Mouse (Mus musculus): Measurements from ENCODE around the gene Dcst2. TPM values are rescaled to one million over a fixed set of nuclear protein-coding genes. Genes with fewer than 3 reads are reported as not detected.
A peak's percentile ranks its signal among the peaks of the same experiment; 100 is the strongest.

Gene Dcst2
- polyA plus RNA-seq, 1 experiment from 2014 or later = 0.42 TPM

DNA sequence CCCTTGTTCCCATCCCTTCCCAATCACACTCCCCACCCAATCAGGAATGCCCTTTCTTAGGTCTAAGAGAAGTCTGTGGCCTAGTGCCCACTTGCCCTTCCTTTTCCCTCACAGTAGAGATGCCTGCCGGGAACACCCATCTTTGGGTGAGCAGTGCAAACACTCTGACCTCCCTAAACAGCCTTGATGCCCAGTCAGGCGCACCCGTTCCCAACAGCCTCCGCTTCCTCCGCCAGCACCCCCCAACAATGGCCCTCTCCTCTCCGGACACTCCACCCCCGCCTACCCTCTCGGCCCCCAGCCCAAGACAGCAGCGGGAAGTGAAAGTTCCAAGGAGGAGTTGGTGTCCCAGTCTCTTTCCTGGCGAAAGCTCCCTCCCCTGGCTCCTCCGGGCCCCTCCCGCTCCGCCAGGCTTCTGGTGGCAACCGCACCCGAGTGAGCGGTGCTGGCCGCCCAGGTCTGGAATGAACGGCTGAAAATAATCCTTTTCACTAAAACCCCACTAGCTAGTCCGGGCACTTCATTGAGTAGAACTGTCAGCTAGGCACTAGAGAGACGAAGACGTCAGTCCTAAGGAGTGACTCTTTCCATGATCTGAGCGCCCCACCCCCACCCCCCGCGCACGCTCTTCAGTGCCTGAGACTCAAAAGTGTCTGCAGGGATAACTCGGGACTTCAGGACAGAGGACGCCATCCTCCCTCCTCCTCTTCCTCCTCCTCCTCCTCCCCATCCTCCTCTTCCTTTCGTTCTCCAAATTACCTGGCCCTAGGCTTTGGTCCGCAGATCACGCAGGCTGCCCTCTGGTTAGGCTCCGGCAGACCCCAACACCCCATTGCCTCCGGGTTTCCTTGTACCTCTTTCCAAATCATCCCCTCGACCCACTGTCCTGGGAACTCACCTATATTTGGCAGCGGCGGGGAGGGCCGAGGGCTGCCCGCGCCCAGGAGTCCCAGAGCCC is 12.6 kb upstream of the Dcst2 start:
- Histone ChIP-seq H3K4me3 (ENCODE audit: low read depth, low read length) (peak overlapping the region; percentile 54), H3K27me3 (ENCODE audit: control insufficient read depth, insufficient read depth, low read length) (no peaks in the 10 kb centered on the region), H3K9me3 (ENCODE audit: control insufficient read depth, low read depth, low read length) (no peaks in the 10 kb centered on the region), H3K27ac (ENCODE audit: low read length) (0 out of 2 replicates have a peak overlapping the region, but pooled peaks have one; percentile 2), H3K4me1 (ENCODE audit: control insufficient read depth, insufficient read depth, low read length) (peaks cover 10% of the 10 kb centered on the region; the same call in 1 of the 2 replicates), H3K36me3 (ENCODE audit: control insufficient read depth, insufficient read depth, low read length) (no peaks in the 10 kb centered on the region), H3K9ac (replicated peaks; ENCODE audit: low read depth, low read length) (peak overlapping the region; percentile 31), H3K4me2 (replicated peaks; ENCODE audit: low read depth, low read length) (peak overlapping the region; percentile 85)
- WGBS = 2% methylated on average over 38 of the region's 38 CpGs
- peak; percentile 21; the same call in 1 of the 2 replicates for ATAC-seq (ENCODE audit: insufficient number of reproducible peaks, insufficient read depth, low FRiP score, low read depth)

DNA sequence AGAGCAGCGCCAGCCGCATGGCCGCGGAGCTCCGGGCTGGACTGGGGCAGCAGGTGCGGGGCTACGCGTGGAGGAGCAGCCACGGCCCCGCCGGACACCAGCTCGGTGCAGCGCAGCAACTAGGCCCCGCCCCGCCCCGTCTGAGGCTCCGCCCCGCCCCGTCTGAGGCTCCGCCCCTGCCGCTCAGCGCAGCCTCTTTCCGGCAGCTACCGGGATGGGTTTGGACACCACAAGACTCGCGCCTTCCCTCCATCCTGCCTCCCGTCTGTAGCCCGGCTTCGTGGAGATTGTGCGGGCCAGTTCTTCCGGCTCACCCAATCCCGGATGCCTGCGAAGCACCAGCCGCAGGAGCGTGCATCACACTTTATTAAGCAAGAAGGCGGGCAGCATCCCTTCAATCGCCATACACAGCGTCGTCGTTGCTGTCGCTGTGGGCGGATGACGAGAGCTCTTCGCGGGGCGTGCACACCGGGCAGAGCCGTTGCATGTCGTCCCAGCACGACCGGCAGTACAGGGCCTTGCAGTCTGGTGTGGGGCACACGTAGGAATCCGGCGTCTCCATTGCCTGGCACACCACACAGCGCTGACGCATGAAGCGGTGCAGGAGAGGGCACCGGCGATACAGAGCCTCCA is 11.8 kb upstream of the Dcst2 start, which contains the start of gene Adam15:
TSS of gene Adam15 (minus strand) at position 128 of the 633 bp plus-strand sequence.
- under 1% methylated on average over 59 of the region's 59 CpGs for WGBS
- peaks cover 10% of the 10 kb centered on the region; the same call in 1 of the 2 replicates for H3K4me1 ChIP-seq (ENCODE audit: control insufficient read depth, insufficient read depth, low read length)
- no peaks in the 10 kb centered on the region for H3K27me3 ChIP-seq (ENCODE audit: control insufficient read depth, insufficient read depth, low read length)
- peak within 1 kb of the TSS; percentile 85 for H3K4me2 ChIP-seq (replicated peaks; ENCODE audit: low read depth, low read length)
- H3K9me3 ChIP-seq (ENCODE audit: control insufficient read depth, low read depth, low read length) = no peaks in the 10 kb centered on the region
- H3K36me3 ChIP-seq (ENCODE audit: control insufficient read depth, insufficient read depth, low read length) = no peaks in the 10 kb centered on the region
- ATAC-seq (ENCODE audit: insufficient number of reproducible peaks, insufficient read depth, low FRiP score, low read depth) = peak; percentile 83
- H3K9ac ChIP-seq (replicated peaks; ENCODE audit: low read depth, low read length) = peak within 1 kb of the TSS; percentile 31
- 0 out of 2 replicates have a peak within 1 kb of the TSS, but pooled peaks have one; percentile 2 for H3K27ac ChIP-seq (ENCODE audit: low read length)
- H3K4me3 ChIP-seq (ENCODE audit: low read depth, low read length) = peak within 1 kb of the TSS; percentile 54

GRCm38 (mm10) chr3:89351271-89351670 is 10.5 kb upstream of the Dcst2 start:
- H3K4me2 ChIP-seq (replicated peaks; ENCODE audit: low read depth, low read length) = no peak overlapping the region
- ATAC-seq (ENCODE audit: insufficient number of reproducible peaks, insufficient read depth, low FRiP score, low read depth) = no peak
- no peaks in the 10 kb centered on the region for H3K27me3 ChIP-seq (ENCODE audit: control insufficient read depth, insufficient read depth, low read length)
- H3K36me3 ChIP-seq (ENCODE audit: control insufficient read depth, insufficient read depth, low read length) = no peaks in the 10 kb centered on the region
- H3K9me3 ChIP-seq (ENCODE audit: control insufficient read depth, low read depth, low read length) = no peaks in the 10 kb centered on the region
- peaks cover 10% of the 10 kb centered on the region; the same call in 1 of the 2 replicates for H3K4me1 ChIP-seq (ENCODE audit: control insufficient read depth, insufficient read depth, low read length)
- WGBS = 64% methylated on average over 5 of the region's 5 CpGs
- no peak overlapping the region for H3K27ac ChIP-seq (ENCODE audit: low read length)
- no peak overlapping the region for H3K4me3 ChIP-seq (ENCODE audit: low read depth, low read length)
- H3K9ac ChIP-seq (replicated peaks; ENCODE audit: low read depth, low read length) = no peak overlapping the region

- H3K27me3 ChIP-seq (ENCODE audit: control insufficient read depth, insufficient read depth, low read length) = no peaks in the 10 kb centered on the region
- H3K9ac ChIP-seq (replicated peaks; ENCODE audit: low read depth, low read length) = no peak overlapping the region
- H3K4me2 ChIP-seq (replicated peaks; ENCODE audit: low read depth, low read length) = no peak overlapping the region
- 15% methylated on average over 5 of the region's 5 CpGs for WGBS
- no peaks in the 10 kb centered on the region for H3K9me3 ChIP-seq (ENCODE audit: control insufficient read depth, low read depth, low read length)
- H3K4me3 ChIP-seq (ENCODE audit: low read depth, low read length) = no peak overlapping the region
- no peaks in the 10 kb centered on the region for H3K36me3 ChIP-seq (ENCODE audit: control insufficient read depth, insufficient read depth, low read length)
- no peak overlapping the region for H3K27ac ChIP-seq (ENCODE audit: low read length)
- H3K4me1 ChIP-seq (ENCODE audit: control insufficient read depth, insufficient read depth, low read length) = peaks cover 4% of the 10 kb centered on the region; the same call in 1 of the 2 replicates
- ATAC-seq (ENCODE audit: insufficient number of reproducible peaks, insufficient read depth, low FRiP score, low read depth) = peak; percentile 23; the same call in 1 of the 2 replicates
Observed at GRCm38 (mm10) chr3:89354816-89355511, 6.8 kb upstream of the Dcst2 start.

- H3K36me3 ChIP-seq (ENCODE audit: control insufficient read depth, insufficient read depth, low read length) = no peaks in the 10 kb centered on the region
- 73% methylated on average over 6 of the region's 6 CpGs for WGBS
- H3K27ac ChIP-seq (ENCODE audit: low read length) = no peak overlapping the region
- H3K4me3 ChIP-seq (ENCODE audit: low read depth, low read length) = no peak overlapping the region
- H3K27me3 ChIP-seq (ENCODE audit: control insufficient read depth, insufficient read depth, low read length) = no peaks in the 10 kb centered on the region
- H3K4me2 ChIP-seq (replicated peaks; ENCODE audit: low read depth, low read length) = no peak overlapping the region
- H3K9me3 ChIP-seq (ENCODE audit: control insufficient read depth, low read depth, low read length) = no peaks in the 10 kb centered on the region
- H3K4me1 ChIP-seq (ENCODE audit: control insufficient read depth, insufficient read depth, low read length) = peaks cover under 1% of the 10 kb centered on the region; the same call in 1 of the 2 replicates
- H3K9ac ChIP-seq (replicated peaks; ENCODE audit: low read depth, low read length) = no peak overlapping the region
- ATAC-seq (ENCODE audit: insufficient number of reproducible peaks, insufficient read depth, low FRiP score, low read depth) = no peak
Observed at GRCm38 (mm10) chr3:89355512-89355902, 6.3 kb upstream of the Dcst2 start.

DNA sequence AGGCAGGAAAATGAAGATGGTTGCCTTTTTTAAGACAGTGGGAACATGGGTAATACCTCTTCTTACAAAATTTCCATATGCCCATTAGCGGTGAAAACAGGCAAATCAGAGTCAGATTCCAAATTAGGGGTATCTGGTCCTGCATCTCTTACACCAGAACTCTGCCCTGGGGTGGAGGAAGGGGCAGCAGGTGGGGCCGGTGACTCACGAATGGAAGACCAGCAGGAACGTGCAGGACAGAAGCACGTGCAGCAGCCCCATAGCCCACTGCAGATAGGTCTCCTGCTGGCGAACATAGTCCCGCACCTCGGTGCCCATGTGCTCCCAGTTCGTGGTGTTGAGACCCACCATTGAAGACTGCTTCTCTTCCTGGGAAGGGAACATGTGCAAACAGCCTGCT is 5.7 kb upstream of the Dcst2 start:
- Histone ChIP-seq H3K4me1 (ENCODE audit: control insufficient read depth, insufficient read depth, low read length) (no peaks in the 10 kb centered on the region), H3K9me3 (ENCODE audit: control insufficient read depth, low read depth, low read length) (no peaks in the 10 kb centered on the region), H3K9ac (replicated peaks; ENCODE audit: low read depth, low read length) (no peak overlapping the region), H3K4me2 (replicated peaks; ENCODE audit: low read depth, low read length) (no peak overlapping the region), H3K36me3 (ENCODE audit: control insufficient read depth, insufficient read depth, low read length) (no peaks in the 10 kb centered on the region), H3K4me3 (ENCODE audit: low read depth, low read length) (no peak overlapping the region), H3K27ac (ENCODE audit: low read length) (no peak overlapping the region), H3K27me3 (ENCODE audit: control insufficient read depth, insufficient read depth, low read length) (no peaks in the 10 kb centered on the region)
- WGBS = 66% methylated on average over 9 of the region's 9 CpGs
- no peak for ATAC-seq (ENCODE audit: insufficient number of reproducible peaks, insufficient read depth, low FRiP score, low read depth)

DNA sequence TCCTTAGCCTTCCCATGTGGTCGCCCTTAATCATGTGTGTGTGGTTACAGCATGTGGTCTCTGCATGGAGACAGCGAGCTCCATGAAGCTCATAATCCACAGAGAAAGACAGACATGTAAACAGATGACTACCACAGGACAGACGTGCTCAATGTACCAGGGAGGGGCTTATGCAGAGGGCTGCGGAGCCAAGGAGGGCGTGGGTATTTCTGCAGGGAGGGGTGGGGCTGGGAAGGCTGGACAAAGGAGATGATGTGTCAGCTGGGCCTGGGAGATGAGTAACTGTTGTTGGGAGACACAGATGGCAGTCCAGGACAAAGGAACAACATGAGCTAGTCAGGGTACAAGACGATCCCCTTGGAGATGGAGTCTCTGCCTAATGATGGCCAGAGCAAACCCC is 2.1 kb upstream of the Dcst2 start:
- no peaks in the 10 kb centered on the region for H3K27me3 ChIP-seq (ENCODE audit: control insufficient read depth, insufficient read depth, low read length)
- no peaks in the 10 kb centered on the region for H3K36me3 ChIP-seq (ENCODE audit: control insufficient read depth, insufficient read depth, low read length)
- H3K4me3 ChIP-seq (ENCODE audit: low read depth, low read length) = no peak overlapping the region
- no peaks in the 10 kb centered on the region for H3K9me3 ChIP-seq (ENCODE audit: control insufficient read depth, low read depth, low read length)
- no peak overlapping the region for H3K4me2 ChIP-seq (replicated peaks; ENCODE audit: low read depth, low read length)
- 54% methylated on average over 6 of the region's 6 CpGs for WGBS
- H3K9ac ChIP-seq (replicated peaks; ENCODE audit: low read depth, low read length) = no peak overlapping the region
- no peaks in the 10 kb centered on the region for H3K4me1 ChIP-seq (ENCODE audit: control insufficient read depth, insufficient read depth, low read length)
- H3K27ac ChIP-seq (ENCODE audit: low read length) = no peak overlapping the region
- ATAC-seq (ENCODE audit: insufficient number of reproducible peaks, insufficient read depth, low FRiP score, low read depth) = no peak

- H3K4me2 ChIP-seq (replicated peaks; ENCODE audit: low read depth, low read length) = no peak overlapping the region
- H3K4me1 ChIP-seq (ENCODE audit: control insufficient read depth, insufficient read depth, low read length) = no peaks in the 10 kb centered on the region
- H3K9me3 ChIP-seq (ENCODE audit: control insufficient read depth, low read depth, low read length) = no peaks in the 10 kb centered on the region
- H3K36me3 ChIP-seq (ENCODE audit: control insufficient read depth, insufficient read depth, low read length) = no peaks in the 10 kb centered on the region
- 78% methylated on average over 3 of the region's 3 CpGs for WGBS
- no peak overlapping the region for H3K4me3 ChIP-seq (ENCODE audit: low read depth, low read length)
- H3K27ac ChIP-seq (ENCODE audit: low read length) = no peak overlapping the region
- H3K9ac ChIP-seq (replicated peaks; ENCODE audit: low read depth, low read length) = no peak overlapping the region
- no peaks in the 10 kb centered on the region for H3K27me3 ChIP-seq (ENCODE audit: control insufficient read depth, insufficient read depth, low read length)
- no peak for ATAC-seq (ENCODE audit: insufficient number of reproducible peaks, insufficient read depth, low FRiP score, low read depth)
Observed at GRCm38 (mm10) chr3:89360237-89360636, 1.5 kb upstream of the Dcst2 start.
